Comparison of ENCODE assay signal across 32 mouse cellular contexts in genomic region chr2:145262153-145262552, GRCm38 (mm10).
"Had no signal": no experiment of that assay in that cellular context is flagged by ENCODE, and none has a peak within 500 bp of the region (broad histone marks: within the 10 kb centered on the region; RNA-seq: fewer than 3 reads in every experiment).

No protein-coding gene starts in this region.

- H3K27me3 ChIP-seq: limb, embryonic 12.5 days; limb, embryonic 13.5 days; limb, embryonic 15.5 days; liver, embryonic 13.5 days; liver, embryonic 15.5 days; lung, embryonic 15.5 days; midbrain, embryonic 12.5 days; midbrain, embryonic 13.5 days; midbrain, embryonic 15.5 days; neural tube, embryonic 12.5 days; neural tube, embryonic 13.5 days had no signal

- H3K4me2 ChIP-seq: limb, embryonic 12.5 days; limb, embryonic 13.5 days; limb, embryonic 15.5 days; liver, embryonic 11.5 days; liver, embryonic 13.5 days; liver, embryonic 15.5 days; lung, embryonic 14.5 days; lung, embryonic 15.5 days; midbrain, embryonic 11.5 days; midbrain, embryonic 12.5 days; midbrain, embryonic 13.5 days; midbrain, embryonic 15.5 days; neural tube, embryonic 12.5 days; neural tube, embryonic 13.5 days had no signal

- H3K9me3 ChIP-seq: limb, embryonic 10.5 days; limb, embryonic 12.5 days; limb, embryonic 13.5 days; limb, embryonic 15.5 days; liver, embryonic 13.5 days; liver, embryonic 15.5 days; lung, embryonic 15.5 days; midbrain, embryonic 10.5 days; midbrain, embryonic 12.5 days; midbrain, embryonic 13.5 days; midbrain, embryonic 15.5 days; neural tube, embryonic 12.5 days; neural tube, embryonic 13.5 days had no signal

- DNase-seq: left cerebral cortex, postnatal 4 days; liver; liver, embryonic 13.5 days; liver, postnatal 0 days; lung, adult 18-20 months; lung, adult 2 months; lung, embryonic 14.5 days; lung, postnatal 10 days; lung, postnatal 14 days; lung, postnatal 36 days; lung, postnatal 4 days; midbrain, embryonic 14.5 days had no signal

- ATAC-seq: liver, postnatal 0 days; lung, postnatal 0 days; midbrain, embryonic 13.5 days; midbrain, embryonic 15.5 days; midbrain, embryonic 16.5 days had no signal

- H3K27ac ChIP-seq: left cerebral cortex, adult 2 months; limb, embryonic 10.5 days; limb, embryonic 12.5 days; limb, embryonic 13.5 days; limb, embryonic 15.5 days; liver, embryonic 13.5 days; liver, embryonic 14.5 days; liver, embryonic 15.5 days; lung, embryonic 15.5 days; macrophage; midbrain, embryonic 10.5 days; midbrain, embryonic 12.5 days; midbrain, embryonic 13.5 days; midbrain, embryonic 15.5 days; neural tube, embryonic 12.5 days; neural tube, embryonic 13.5 days had no signal

- H3K4me3 ChIP-seq: left cerebral cortex, adult 2 months; limb, embryonic 10.5 days; limb, embryonic 12.5 days; limb, embryonic 13.5 days; limb, embryonic 15.5 days; liver, embryonic 13.5 days; liver, embryonic 15.5 days; lung, embryonic 15.5 days; midbrain, embryonic 10.5 days; midbrain, embryonic 12.5 days; midbrain, embryonic 13.5 days; midbrain, embryonic 15.5 days; myocyte; neural tube, embryonic 12.5 days; neural tube, embryonic 13.5 days had no signal

- H3K36me3 ChIP-seq: limb, embryonic 10.5 days; limb, embryonic 12.5 days; limb, embryonic 13.5 days; limb, embryonic 15.5 days; liver, embryonic 13.5 days; liver, embryonic 15.5 days; lung, embryonic 15.5 days; midbrain, embryonic 10.5 days; midbrain, embryonic 12.5 days; midbrain, embryonic 13.5 days; midbrain, embryonic 15.5 days; neural tube, embryonic 12.5 days; neural tube, embryonic 13.5 days had no signal

- H3K9ac ChIP-seq: limb, embryonic 12.5 days; limb, embryonic 13.5 days; limb, embryonic 15.5 days; liver, embryonic 13.5 days; liver, embryonic 14.5 days; liver, embryonic 15.5 days; liver, postnatal 0 days; lung, embryonic 14.5 days; lung, embryonic 15.5 days; midbrain, embryonic 12.5 days; midbrain, embryonic 13.5 days; midbrain, embryonic 15.5 days; neural tube, embryonic 12.5 days; neural tube, embryonic 13.5 days had no signal

- H3K4me1 ChIP-seq: limb, embryonic 10.5 days; limb, embryonic 12.5 days; limb, embryonic 13.5 days; liver, embryonic 13.5 days; liver, embryonic 15.5 days; midbrain, embryonic 10.5 days; midbrain, embryonic 12.5 days; midbrain, embryonic 13.5 days; midbrain, embryonic 15.5 days; neural tube, embryonic 12.5 days; neural tube, embryonic 13.5 days had no signal
